Comparison of ENCODE assay signal across 25 mouse cellular contexts in genomic region chr7:123417661-123418060, GRCm38 (mm10). TPM values are rescaled to one million over a fixed set of nuclear protein-coding genes. Genes with fewer than 3 reads are reported as not detected.
DNase-seq lines count a peak whose midpoint lies in the region; ATAC-seq and TF ChIP-seq lines count a peak whose summit lies in the region.
"Had no signal": no experiment of that assay in that cellular context is flagged by ENCODE, and none has a peak within 500 bp of the region (broad histone marks: within the 10 kb centered on the region; RNA-seq: fewer than 3 reads in every experiment).

No protein-coding gene starts in this region.

- no peak overlapping the region for H3K4me2 ChIP-seq in intestine, postnatal 0 days (replicated peaks; ENCODE audit: low read depth)
- H3K4me2 ChIP-seq in intestine, embryonic 15.5 days (replicated peaks), result no peak overlapping the region
- H3K4me2 ChIP-seq in kidney, embryonic 14.5 days (replicated peaks; ENCODE audit: low read depth, low read length), result no peak overlapping the region
- H3K4me2 ChIP-seq in liver, embryonic 16.5 days (ENCODE audit: low read depth, low read length), result no peak overlapping the region
- no peak overlapping the region for H3K4me2 ChIP-seq in liver, embryonic 12.5 days
- no peak overlapping the region for H3K4me2 ChIP-seq in liver, postnatal 0 days (ENCODE audit: low read depth, low read length)
- H3K4me2 ChIP-seq: embryonic facial prominence, embryonic 12.5 days; forebrain, embryonic 15.5 days; heart, embryonic 11.5 days; heart, embryonic 15.5 days; hindbrain, embryonic 13.5 days had no signal

- no peaks in the 10 kb centered on the region for H3K9me3 ChIP-seq in intestine, postnatal 0 days (ENCODE audit: control insufficient read depth)
- no peaks in the 10 kb centered on the region for H3K9me3 ChIP-seq in intestine, embryonic 15.5 days
- H3K9me3 ChIP-seq in kidney, embryonic 14.5 days (ENCODE audit: control insufficient read depth, low read length), result no peaks in the 10 kb centered on the region
- no peaks in the 10 kb centered on the region for H3K9me3 ChIP-seq in liver, embryonic 16.5 days (replicated peaks; ENCODE audit: control insufficient read depth, low read length)
- H3K9me3 ChIP-seq in liver, embryonic 12.5 days (replicated peaks), result no peaks in the 10 kb centered on the region
- no peaks in the 10 kb centered on the region for H3K9me3 ChIP-seq in liver, postnatal 0 days (ENCODE audit: low read length)
- H3K9me3 ChIP-seq: embryonic facial prominence, embryonic 12.5 days; forebrain, embryonic 15.5 days; heart, embryonic 15.5 days; hindbrain, embryonic 13.5 days had no signal

- H3K27me3 ChIP-seq in intestine, postnatal 0 days (replicated peaks; ENCODE audit: control insufficient read depth, insufficient read depth, low read length), result no peaks in the 10 kb centered on the region
- no peaks in the 10 kb centered on the region for H3K27me3 ChIP-seq in intestine, embryonic 15.5 days (replicated peaks)
- H3K27me3 ChIP-seq in kidney, embryonic 14.5 days (ENCODE audit: control insufficient read depth, insufficient read depth, low read length), result no peaks in the 10 kb centered on the region
- H3K27me3 ChIP-seq in liver, embryonic 16.5 days (ENCODE audit: control insufficient read depth, insufficient read depth, low read depth, low read length), result no peaks in the 10 kb centered on the region
- H3K27me3 ChIP-seq in liver, embryonic 12.5 days (replicated peaks), result no peaks in the 10 kb centered on the region
- no peaks in the 10 kb centered on the region for H3K27me3 ChIP-seq in liver, postnatal 0 days (ENCODE audit: insufficient read depth, low read length)
- H3K27me3 ChIP-seq: CH12.LX; embryonic facial prominence, embryonic 12.5 days; forebrain, embryonic 15.5 days; heart, embryonic 15.5 days; hindbrain, embryonic 13.5 days; Patski had no signal

- H3K27ac ChIP-seq in intestine, postnatal 0 days (ENCODE audit: low read depth, low read length), result peak overlapping the region; percentile 46; the same call in 1 of the 2 replicates
- H3K27ac ChIP-seq in intestine, embryonic 15.5 days, result no peak overlapping the region
- H3K27ac ChIP-seq in kidney, embryonic 14.5 days (ENCODE audit: low read depth, low read length), result no peak overlapping the region
- peak overlapping the region; percentile 9; the same call in 1 of the 2 replicates for H3K27ac ChIP-seq in liver, embryonic 16.5 days (ENCODE audit: low read length)
- H3K27ac ChIP-seq in liver, embryonic 12.5 days, result no peak overlapping the region
- H3K27ac ChIP-seq in liver, postnatal 0 days (ENCODE audit: low read depth), result peak overlapping the region; percentile 60; the same call in 1 of the 2 replicates
- H3K27ac ChIP-seq: embryonic facial prominence, embryonic 12.5 days; forebrain, embryonic 15.5 days; heart, embryonic 15.5 days; hindbrain, embryonic 13.5 days had no signal

- TF ChIP-seq CTCF in intestine, postnatal 0 days (IDR thresholded peaks at IDR 0.05; ENCODE audit: low read depth), result no peak
- no peak for TF ChIP-seq CTCF in liver, postnatal 0 days (IDR thresholded peaks at IDR 0.05; ENCODE audit: low read depth)

- intact Hi-C loops in left cerebral cortex, postnatal 25 days (cut with DNase I), result no loop called here

- no peaks in the 10 kb centered on the region for H3K4me1 ChIP-seq in intestine, postnatal 0 days (replicated peaks; ENCODE audit: control insufficient read depth, insufficient read depth, low read length)
- H3K4me1 ChIP-seq in intestine, embryonic 15.5 days (replicated peaks), result no peaks in the 10 kb centered on the region
- no peaks in the 10 kb centered on the region for H3K4me1 ChIP-seq in kidney, embryonic 14.5 days (ENCODE audit: control insufficient read depth, insufficient read depth, low read length)
- H3K4me1 ChIP-seq in liver, embryonic 16.5 days (ENCODE audit: control insufficient read depth, low read depth, low read length), result no peaks in the 10 kb centered on the region
- no peaks in the 10 kb centered on the region for H3K4me1 ChIP-seq in liver, embryonic 12.5 days
- H3K4me1 ChIP-seq in liver, postnatal 0 days (ENCODE audit: insufficient read depth), result peaks cover 7% of the 10 kb centered on the region
- H3K4me1 ChIP-seq: embryonic facial prominence, embryonic 12.5 days; heart, embryonic 15.5 days; hindbrain, embryonic 13.5 days had no signal

- no peak overlapping the region for H3K9ac ChIP-seq in intestine, postnatal 0 days (ENCODE audit: low read depth, low read length)
- H3K9ac ChIP-seq in intestine, embryonic 15.5 days, result no peak overlapping the region
- no peak overlapping the region for H3K9ac ChIP-seq in kidney, embryonic 14.5 days (ENCODE audit: low read depth, low read length)
- no peak overlapping the region; the same call in 1 of the 2 replicates for H3K9ac ChIP-seq in liver, embryonic 16.5 days (ENCODE audit: low read depth, low read length)
- no peak overlapping the region for H3K9ac ChIP-seq in liver, embryonic 12.5 days
- H3K9ac ChIP-seq in liver, postnatal 0 days (replicated peaks), result no peak overlapping the region
- H3K9ac ChIP-seq: embryonic facial prominence, embryonic 12.5 days; forebrain, embryonic 15.5 days; heart, embryonic 15.5 days; hindbrain, embryonic 13.5 days had no signal

- no peak overlapping the region for H3K4me3 ChIP-seq in intestine, postnatal 0 days (ENCODE audit: low read depth, low read length)
- H3K4me3 ChIP-seq in intestine, embryonic 15.5 days (replicated peaks), result no peak overlapping the region
- no peak overlapping the region for H3K4me3 ChIP-seq in kidney, embryonic 14.5 days (ENCODE audit: low read length)
- H3K4me3 ChIP-seq in liver, embryonic 16.5 days (ENCODE audit: low read depth, low read length), result no peak overlapping the region
- no peak overlapping the region for H3K4me3 ChIP-seq in liver, embryonic 12.5 days
- H3K4me3 ChIP-seq in liver, postnatal 0 days (ENCODE audit: low read depth, low read length), result no peak overlapping the region
- H3K4me3 ChIP-seq: embryonic facial prominence, embryonic 12.5 days; forebrain, embryonic 15.5 days; heart, embryonic 15.5 days; hindbrain, embryonic 13.5 days had no signal

- DNase-seq in kidney, adult 8-10 months, result peak; percentile 47 to 56
- no peak for DNase-seq in liver, postnatal 0 days
- no peak for DNase-seq in left cerebral cortex, postnatal 25 days (ENCODE audit: low spot score in 2 of 2)
- DNase-seq: adrenal gland, postnatal 36 days; cerebellum, postnatal 25 days; gastrocnemius, postnatal 36 days; heart, adult 18-20 months; heart, postnatal 14 days had no signal

- TF ChIP-seq EP300 in liver, postnatal 0 days (IDR thresholded peaks at IDR 0.05; ENCODE audit: low read depth), result no peak

- WGBS in intestine, postnatal 0 days, result 73% methylated on average over 3 of the region's 3 CpGs
- WGBS in intestine, embryonic 15.5 days, result 90% methylated on average over 3 of the region's 3 CpGs
- WGBS in kidney, embryonic 14.5 days, result 88% methylated on average over 3 of the region's 3 CpGs
- 65% methylated on average over 3 of the region's 3 CpGs for WGBS in liver, embryonic 16.5 days (ENCODE audit: insufficient replicate concordance)
- WGBS in liver, embryonic 12.5 days (ENCODE audit: insufficient replicate concordance), result 85% methylated on average over 3 of the region's 3 CpGs
- WGBS in liver, postnatal 0 days (ENCODE audit: insufficient replicate concordance), result 78% methylated on average over 3 of the region's 3 CpGs

- peaks cover 36% of the 10 kb centered on the region for H3K36me3 ChIP-seq in intestine, postnatal 0 days (ENCODE audit: control insufficient read depth, insufficient read depth)
- 0 out of 2 replicates have a peak, but pooled peaks cover 2% of the 10 kb centered on the region for H3K36me3 ChIP-seq in intestine, embryonic 15.5 days
- H3K36me3 ChIP-seq in kidney, embryonic 14.5 days (ENCODE audit: control insufficient read depth, insufficient read depth, low read length), result peaks cover 34% of the 10 kb centered on the region
- H3K36me3 ChIP-seq in liver, embryonic 16.5 days (ENCODE audit: control insufficient read depth, insufficient read depth), result no peaks in the 10 kb centered on the region; the same call in 1 of the 2 replicates
- peaks cover 66% of the 10 kb centered on the region for H3K36me3 ChIP-seq in liver, embryonic 12.5 days
- H3K36me3 ChIP-seq in liver, postnatal 0 days (replicated peaks; ENCODE audit: insufficient read depth, low read length), result peaks cover 7% of the 10 kb centered on the region; the same call in 1 of the 2 replicates

- ATAC-seq in intestine, postnatal 0 days, result no peak; the same call in 1 of the 2 replicates
- no peak for ATAC-seq in intestine, embryonic 15.5 days
- ATAC-seq in kidney, embryonic 14.5 days (ENCODE audit: low FRiP score, low TSS enrichment), result no peak
- no peak for ATAC-seq in liver, embryonic 16.5 days (ENCODE audit: low read depth)
- no peak for ATAC-seq in liver, embryonic 12.5 days
- no peak for ATAC-seq in liver, postnatal 0 days
- ATAC-seq: activated CD4-positive, CD25-positive, alpha-beta regulatory T cell, adult 4 months; forebrain, embryonic 15.5 days; Patski had no signal

RNA-seq across cellular contexts. Expression of gene Aqp8, which starts 44.4 kb away (rescaled TPM):
- polyA plus RNA-seq in intestine, postnatal 0 days (2015; fragmentation: Nextera tagmentation; extraction: Ambion mirVana), result 23.1 and 30.8 TPM in 2 replicates
- polyA plus RNA-seq in intestine, embryonic 15.5 days (2015; fragmentation: Nextera tagmentation; extraction: Ambion mirVana), result 12.4 and 28.8 TPM in 2 replicates
- polyA plus RNA-seq in kidney, embryonic 14.5 days (2014; fragmentation: Nextera tagmentation; extraction: Ambion mirVana), result not detected in 2 replicates
- polyA plus RNA-seq in liver, embryonic 16.5 days (2015; fragmentation: Nextera tagmentation; extraction: Ambion mirVana), result 86.1 and 125 TPM in 2 replicates
- 2.4 and 2.6 TPM in 2 replicates for polyA plus RNA-seq in liver, embryonic 12.5 days (2016; fragmentation: Nextera tagmentation; extraction: Ambion mirVana)
- 24.6 and 29.3 TPM in 2 replicates for polyA plus RNA-seq in liver, postnatal 0 days (2015; fragmentation: Nextera tagmentation; extraction: Ambion mirVana)
- not detected for total RNA-seq in left cerebral cortex, postnatal 25 days (2021)
- total RNA-seq: adrenal gland, adult 18-20 months; adrenal gland, postnatal 36 days; CH12.LX; gastrocnemius, adult 8-10 months; gastrocnemius, postnatal 36 days; hematopoietic stem cell, adult 5-6 weeks had no signal
- polyA plus RNA-seq: activated CD4-positive, CD25-positive, alpha-beta regulatory T cell, adult 4 months; cortical plate, adult 2 months; forebrain, embryonic 15.5 days; hindbrain, embryonic 13.5 days; Patski had no signal

RNA-seq across cellular contexts. Expression of gene Arhgap17, which starts 47.9 kb away (rescaled TPM):
- polyA plus RNA-seq in intestine, postnatal 0 days (2015; fragmentation: Nextera tagmentation; extraction: Ambion mirVana), result 17.2 and 18.0 TPM in 2 replicates
- 20.4 and 20.8 TPM in 2 replicates for polyA plus RNA-seq in intestine, embryonic 15.5 days (2015; fragmentation: Nextera tagmentation; extraction: Ambion mirVana)
- 19.5 and 31.2 TPM in 2 replicates for polyA plus RNA-seq in kidney, embryonic 14.5 days (2014; fragmentation: Nextera tagmentation; extraction: Ambion mirVana)
- polyA plus RNA-seq in liver, embryonic 16.5 days (2015; fragmentation: Nextera tagmentation; extraction: Ambion mirVana), result 8.8 and 10.1 TPM in 2 replicates
- 16.7 TPM in 2 replicates for polyA plus RNA-seq in liver, embryonic 12.5 days (2016; fragmentation: Nextera tagmentation; extraction: Ambion mirVana)
- polyA plus RNA-seq in liver, postnatal 0 days (2015; fragmentation: Nextera tagmentation; extraction: Ambion mirVana), result 6.0 and 6.8 TPM in 2 replicates
- 10 to 100 TPM; 13.6 to 16.8 TPM for total RNA-seq in left cerebral cortex, postnatal 25 days (2021)

RNA-seq across cellular contexts. Expression of gene Lcmt1, which starts 48.1 kb away (rescaled TPM):
- polyA plus RNA-seq in intestine, postnatal 0 days (2015; fragmentation: Nextera tagmentation; extraction: Ambion mirVana), result 36.2 and 41.5 TPM in 2 replicates
- 42.9 and 46.5 TPM in 2 replicates for polyA plus RNA-seq in intestine, embryonic 15.5 days (2015; fragmentation: Nextera tagmentation; extraction: Ambion mirVana)
- 61.3 and 66.4 TPM in 2 replicates for polyA plus RNA-seq in kidney, embryonic 14.5 days (2014; fragmentation: Nextera tagmentation; extraction: Ambion mirVana)
- polyA plus RNA-seq in liver, embryonic 16.5 days (2015; fragmentation: Nextera tagmentation; extraction: Ambion mirVana), result 18.4 and 19.8 TPM in 2 replicates
- 33.4 and 34.4 TPM in 2 replicates for polyA plus RNA-seq in liver, embryonic 12.5 days (2016; fragmentation: Nextera tagmentation; extraction: Ambion mirVana)
- polyA plus RNA-seq in liver, postnatal 0 days (2015; fragmentation: Nextera tagmentation; extraction: Ambion mirVana), result 10.8 and 12.2 TPM in 2 replicates
- 10 to 100 TPM; 85.3 to 87.8 TPM for total RNA-seq in left cerebral cortex, postnatal 25 days (2021)

Comparison
In these comparisons a context has a peak if more than half of its experiments do, and no peak if none do; other contexts are left out.
1. H3K27ac ChIP-seq: peak in intestine, postnatal 0 days (single experiment), liver, embryonic 16.5 days (single experiment) and liver, postnatal 0 days (single experiment); none in intestine, embryonic 15.5 days (single experiment), kidney, embryonic 14.5 days (single experiment) and liver, embryonic 12.5 days (single experiment).
2. DNase-seq: peak in kidney, adult 8-10 months (2 of 2); none in liver, postnatal 0 days (single experiment) and left cerebral cortex, postnatal 25 days (0 of 2).